Mouse (Mus musculus): ENCODE results near the gene Renbp. TPM values are rescaled to one million over a fixed set of nuclear protein-coding genes. Genes with fewer than 3 reads are reported as not detected.

The Renbp gene
- 1 to 10 TPM; 5.5 to 6.3 TPM for total RNA-seq (2021)
- long read RNA-seq, experiment 1, partial matches to known transcripts, result 0 of 5 reads
- long read RNA-seq, experiment 1, other reads (novel, unspliced or antisense), result 2 of 5 reads
- long read RNA-seq, experiment 2, transcript Renbp-202 (11 exons, 1,418 nt), result major isoform, 9 of 12 reads
- long read RNA-seq, experiment 2, partial matches to known transcripts, result 0 of 12 reads
- long read RNA-seq, experiment 2, other reads (novel, unspliced or antisense), result 3 of 12 reads

DNA sequence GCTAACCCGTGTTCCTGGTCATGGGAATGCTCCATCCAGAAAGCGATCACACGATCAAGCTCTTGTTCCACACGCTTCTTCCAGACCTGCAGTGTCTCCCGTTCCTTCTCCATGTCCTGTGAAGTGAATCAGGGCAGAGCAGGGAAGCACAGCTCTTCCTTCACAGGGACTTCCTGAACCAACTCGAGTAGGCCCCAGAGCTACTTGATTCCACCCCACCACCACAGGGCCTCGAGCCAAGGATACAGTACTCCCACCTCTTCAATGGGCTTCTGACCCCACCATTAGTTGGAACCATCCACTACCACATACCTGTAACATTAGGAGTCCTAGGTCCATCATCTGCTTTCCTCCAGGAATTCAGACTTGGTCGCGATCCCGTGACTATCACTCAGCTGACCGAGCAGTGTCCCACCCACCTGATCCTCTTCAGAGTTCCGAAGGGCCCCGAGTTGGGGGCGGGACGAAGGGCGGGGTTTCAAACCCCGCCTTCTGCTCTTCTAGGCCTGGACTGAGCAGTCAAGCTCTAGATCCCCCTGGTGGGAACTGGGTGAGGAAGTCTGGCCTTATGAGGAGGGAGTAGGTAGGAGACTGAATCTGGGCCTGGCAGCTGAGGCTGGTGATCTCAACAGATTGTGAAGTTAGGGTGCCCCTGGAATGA lies at the start of gene Renbp:
Renbp (minus strand) TSS at position 449 of the 661 bp plus-strand sequence.
- no peak for DNase-seq (ENCODE audit: low spot score in 2 of 2)

DNA sequence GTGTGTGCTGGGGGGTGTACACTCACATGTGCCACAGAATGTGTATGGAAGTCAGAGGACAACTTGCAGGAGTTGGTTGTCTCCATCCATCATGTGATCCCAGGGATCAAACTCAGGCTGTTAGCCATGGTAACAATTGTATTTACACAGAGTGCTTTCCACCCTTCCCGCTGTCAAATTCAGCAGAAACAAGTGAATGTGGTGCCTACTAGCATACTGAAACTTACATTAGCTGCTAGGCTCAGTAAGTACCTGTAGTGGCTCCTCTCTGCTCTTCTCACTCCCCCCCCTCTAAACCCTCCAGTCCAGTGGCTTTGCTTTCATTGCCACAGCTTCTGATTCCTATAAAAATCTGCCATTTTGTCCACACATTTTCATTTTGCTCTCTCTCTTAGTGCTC lies 47.1 kb upstream of the Renbp start:
- no peak for DNase-seq (ENCODE audit: low spot score in 2 of 2)

DNA sequence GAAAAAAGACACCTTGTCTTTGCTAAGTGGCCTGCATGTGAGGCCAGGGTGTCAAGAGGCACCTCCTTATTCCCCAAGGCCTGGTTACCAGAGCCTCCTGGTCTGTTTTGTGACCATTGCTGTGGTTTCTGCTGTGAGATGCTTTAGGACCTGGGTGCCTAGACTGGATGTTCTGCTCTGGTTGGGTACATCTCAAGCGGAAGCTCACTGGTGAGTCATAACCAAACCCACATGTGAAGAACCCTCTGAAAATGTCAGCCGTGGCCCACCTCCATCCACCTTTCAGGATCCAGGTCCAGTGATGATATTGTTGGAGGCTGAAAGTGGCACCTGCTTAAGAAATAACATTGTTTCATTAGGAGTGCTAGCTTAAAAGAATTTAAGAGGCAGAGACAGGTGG lies 45.6 kb upstream of the Renbp start:
- DNase-seq (ENCODE audit: low spot score in 2 of 2), result no peak

DNA sequence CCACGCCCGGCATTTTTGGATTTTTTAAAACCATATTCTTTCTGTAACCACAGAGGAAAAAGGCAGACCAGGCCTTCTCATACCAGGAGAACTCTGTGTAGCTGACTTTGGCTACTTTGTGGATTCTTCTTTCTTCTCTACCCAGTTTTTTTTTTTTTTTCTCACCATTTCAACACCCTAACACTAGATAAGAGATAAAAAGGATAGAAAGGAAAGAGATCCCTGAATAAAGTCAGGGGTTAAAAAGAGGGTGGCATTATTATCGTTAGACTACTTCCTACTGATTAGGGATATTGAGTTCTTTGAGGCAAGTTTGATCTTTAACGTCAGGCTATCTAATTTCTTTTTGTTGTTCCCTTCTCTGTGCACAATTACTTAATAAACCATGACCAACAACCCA lies 42.1 kb upstream of the Renbp start:
- no peak for DNase-seq (ENCODE audit: low spot score in 2 of 2)

DNA sequence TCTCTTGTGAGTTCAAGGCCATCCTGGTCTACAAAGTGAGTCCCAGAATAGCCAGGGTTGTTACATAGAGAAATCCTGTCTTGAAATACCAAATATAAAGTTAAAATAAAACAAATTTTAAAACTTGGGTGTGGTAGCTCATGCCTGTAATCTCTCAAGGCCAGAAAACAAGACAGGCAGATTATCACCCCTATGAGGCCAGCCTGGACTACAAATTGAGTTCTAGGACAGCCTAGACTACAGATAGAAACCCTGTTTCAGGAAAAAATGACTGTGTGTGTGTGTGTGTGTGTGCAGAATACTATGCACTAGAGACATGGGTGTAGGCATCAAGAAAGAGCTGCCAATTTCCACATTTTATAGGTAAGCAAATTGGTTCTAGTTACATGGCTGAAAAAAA lies 40.1 kb upstream of the Renbp start:
- DNase-seq (ENCODE audit: low spot score in 2 of 2), result no peak

DNA sequence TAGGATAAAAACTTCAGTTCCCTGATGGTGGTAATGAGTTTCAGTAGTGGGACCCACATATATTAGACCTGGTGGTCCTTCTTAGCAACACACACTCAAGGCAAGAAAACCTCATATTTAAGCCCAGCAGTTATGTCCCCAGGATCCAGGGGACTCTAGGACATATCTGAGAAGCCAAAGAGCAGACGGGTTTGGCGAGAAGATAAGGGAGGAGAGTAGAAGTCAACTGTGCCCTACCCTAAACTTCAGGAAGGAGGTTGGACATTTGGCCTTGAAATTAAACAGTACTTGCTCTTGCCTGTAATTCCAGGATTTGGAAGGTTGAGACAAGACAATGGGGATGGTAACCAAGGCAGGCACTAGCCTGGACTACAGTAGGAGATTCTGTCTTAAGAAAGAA lies 39.1 kb upstream of the Renbp start:
- DNase-seq (ENCODE audit: low spot score in 2 of 2), result no peak

DNA sequence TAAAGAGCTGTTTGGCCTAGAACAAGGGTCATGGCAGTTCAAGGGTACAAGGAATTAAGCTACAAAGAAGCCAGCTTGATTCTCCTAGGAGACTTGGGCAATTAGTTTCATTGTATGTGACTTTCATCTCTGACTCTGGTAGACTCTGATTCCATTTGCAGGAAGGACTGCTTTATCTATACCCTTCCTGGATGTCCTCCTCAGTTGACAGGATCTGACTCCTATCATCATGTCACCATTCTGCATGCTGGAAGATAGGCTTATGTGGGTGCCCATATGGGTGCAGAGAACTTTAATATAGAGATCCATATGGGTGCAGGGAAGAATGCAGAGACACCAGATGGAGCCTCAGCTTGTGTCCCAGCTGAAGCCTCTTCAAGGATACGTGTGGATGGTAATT lies 38.5 kb upstream of the Renbp start:
- no peak for DNase-seq (ENCODE audit: low spot score in 2 of 2)

DNA sequence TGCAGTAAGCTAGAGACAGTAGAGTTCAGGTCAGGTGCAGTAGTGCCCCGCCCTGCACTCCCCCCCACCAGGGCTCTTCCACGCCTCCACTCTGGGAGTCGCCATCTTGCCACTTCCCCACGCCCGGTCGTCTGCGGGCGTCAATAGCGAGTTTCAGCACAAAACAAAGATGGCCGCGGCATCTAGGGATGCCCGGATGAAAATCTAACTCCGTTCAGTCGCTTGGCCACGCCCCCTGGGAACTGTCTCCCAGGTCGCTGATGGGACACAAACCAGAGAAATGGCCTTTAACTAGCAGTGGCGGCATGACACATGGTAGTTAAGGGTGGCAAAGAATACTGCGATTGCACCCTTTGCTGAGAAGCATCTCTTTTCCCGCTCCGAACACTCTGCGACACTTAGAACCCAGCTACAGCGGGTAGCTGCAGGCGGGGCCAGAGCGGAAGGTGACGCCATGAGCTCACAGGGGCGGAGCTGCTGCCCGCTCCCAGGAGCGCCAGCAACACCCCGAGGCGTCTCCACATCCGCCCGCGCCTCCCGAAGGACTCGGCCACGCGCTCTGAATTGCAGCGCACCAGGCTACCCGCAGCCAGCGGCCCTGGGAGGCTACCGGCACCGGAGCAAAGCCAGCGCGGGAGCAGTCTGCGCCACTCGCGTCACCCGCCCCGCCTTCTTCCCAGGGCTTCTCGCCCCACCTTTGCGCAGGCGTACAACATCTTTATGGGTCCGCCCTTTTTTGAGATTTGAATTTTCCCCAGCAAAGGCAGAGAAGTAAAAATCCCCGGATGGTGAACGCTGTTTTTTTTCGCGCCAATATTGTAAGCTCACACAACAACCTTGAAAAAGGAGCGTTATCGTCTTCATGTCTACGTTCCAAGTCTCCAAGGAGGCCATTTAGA lies 36.8 kb upstream of the Renbp start:
- DNase-seq (ENCODE audit: low spot score in 2 of 2), result peak; percentile 90 to 91

DNA sequence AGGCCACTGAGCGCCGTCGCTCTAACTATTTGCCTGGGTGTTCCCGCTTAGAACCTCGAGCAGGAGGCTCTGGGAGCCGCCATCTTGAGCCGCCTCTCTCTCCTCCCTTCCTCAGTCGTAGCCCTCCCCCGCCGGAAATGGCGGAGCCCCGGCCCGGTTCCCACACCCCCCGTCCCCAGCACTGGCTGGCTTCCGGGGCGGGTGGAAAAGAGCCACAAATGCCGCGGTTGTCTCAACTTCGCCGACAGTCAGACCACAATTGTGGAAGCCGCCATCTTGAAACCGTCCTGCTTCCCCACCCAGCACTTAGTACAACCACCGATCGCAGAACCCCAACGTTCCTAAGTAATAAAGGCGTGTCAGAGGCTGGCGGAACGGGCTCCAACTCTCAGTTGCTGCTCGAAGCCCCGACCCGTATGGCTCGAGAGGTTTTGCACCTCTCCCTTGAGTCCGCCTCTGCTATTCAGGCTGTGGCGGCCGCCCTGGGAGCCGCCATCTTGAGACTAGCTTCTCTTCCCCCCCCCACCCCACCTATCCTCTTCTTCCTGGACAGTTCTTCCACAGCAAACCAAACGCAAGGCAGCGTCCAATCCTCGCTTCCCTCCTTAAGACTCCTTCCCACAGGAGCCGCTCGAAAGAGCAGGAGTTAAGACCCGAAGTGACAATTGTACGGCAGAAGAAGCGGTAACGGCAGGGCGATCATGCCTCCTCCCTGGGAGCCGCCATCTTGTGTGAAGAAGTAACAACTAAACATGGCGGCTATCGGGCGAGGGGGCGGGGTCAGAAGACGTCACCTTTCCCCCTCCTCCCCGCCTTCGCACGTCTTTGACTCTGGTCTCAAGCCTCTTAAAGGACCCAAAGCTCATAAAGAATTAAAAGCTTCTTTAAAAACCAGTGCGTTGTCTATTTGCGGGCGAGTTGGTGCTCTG lies 35.9 kb upstream of the Renbp start, which contains the start of gene Hcfc1:
Hcfc1 (minus strand) TSS at position 110 of the 929 bp plus-strand sequence.
- peak; percentile 81 to 92 for DNase-seq (ENCODE audit: low spot score in 2 of 2)

DNA sequence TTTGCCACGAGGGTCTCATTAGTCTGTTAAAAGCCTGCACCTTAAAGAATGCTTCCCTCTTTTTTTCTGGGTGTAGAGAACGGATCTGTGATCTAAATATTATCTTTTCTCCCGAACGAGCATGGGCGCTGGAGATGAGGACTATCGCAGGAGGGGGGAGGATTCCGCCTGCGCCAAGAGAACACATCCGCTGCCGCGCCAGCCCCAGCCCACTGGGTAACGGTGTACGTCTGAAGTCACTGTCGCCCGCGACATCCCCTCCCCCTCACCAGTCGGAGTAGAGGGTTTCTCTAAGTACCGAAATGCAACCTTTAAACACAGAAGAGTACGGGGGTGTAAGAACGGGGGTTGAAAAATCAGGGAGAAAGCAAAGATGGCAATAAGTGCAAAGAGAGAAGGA lies 34.7 kb upstream of the Renbp start:
- DNase-seq (ENCODE audit: low spot score in 2 of 2), result peak; percentile 42 to 71

DNA sequence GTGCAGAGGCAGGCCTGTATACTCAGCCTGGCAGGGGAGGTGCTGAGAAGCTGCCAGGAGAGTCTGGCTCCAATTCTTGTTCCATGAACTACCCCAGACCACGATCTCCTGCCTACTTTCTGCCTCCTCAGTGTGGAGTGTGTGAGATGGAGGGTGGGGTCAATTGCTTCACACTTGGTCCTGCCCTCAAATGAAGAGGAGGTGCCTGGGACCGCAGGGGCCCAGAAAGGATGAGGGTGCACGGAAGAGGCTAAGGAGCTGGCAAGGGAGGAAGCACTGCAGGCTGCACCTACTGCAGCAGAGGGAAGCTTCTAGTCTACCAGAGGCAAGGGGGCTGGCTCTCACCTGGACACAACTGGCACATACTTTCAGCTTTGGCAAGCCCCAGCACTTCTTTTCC lies 33.7 kb upstream of the Renbp start:
- no peak for DNase-seq (ENCODE audit: low spot score in 2 of 2)

DNA sequence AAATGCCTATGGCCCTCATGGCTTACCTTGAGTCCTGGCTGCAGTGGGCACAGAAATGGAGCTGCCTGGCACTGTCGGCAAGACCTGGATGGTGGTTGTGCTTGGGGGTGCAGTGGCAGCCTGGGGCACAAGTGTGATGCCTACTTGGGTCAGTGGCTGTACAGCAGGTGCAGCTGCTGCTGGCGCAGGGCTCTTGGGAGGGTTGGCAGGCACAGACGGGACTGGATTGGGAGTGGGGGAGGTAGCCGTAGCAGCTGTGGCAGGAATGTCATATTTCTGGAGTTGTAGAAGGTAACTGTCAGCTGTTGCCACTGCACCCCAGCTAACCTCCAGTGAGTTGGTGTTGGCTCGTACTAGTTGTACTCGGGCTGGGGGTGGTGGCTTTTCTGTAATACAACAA lies 24.3 kb upstream of the Renbp start:
- no peak for DNase-seq (ENCODE audit: low spot score in 2 of 2)

DNA sequence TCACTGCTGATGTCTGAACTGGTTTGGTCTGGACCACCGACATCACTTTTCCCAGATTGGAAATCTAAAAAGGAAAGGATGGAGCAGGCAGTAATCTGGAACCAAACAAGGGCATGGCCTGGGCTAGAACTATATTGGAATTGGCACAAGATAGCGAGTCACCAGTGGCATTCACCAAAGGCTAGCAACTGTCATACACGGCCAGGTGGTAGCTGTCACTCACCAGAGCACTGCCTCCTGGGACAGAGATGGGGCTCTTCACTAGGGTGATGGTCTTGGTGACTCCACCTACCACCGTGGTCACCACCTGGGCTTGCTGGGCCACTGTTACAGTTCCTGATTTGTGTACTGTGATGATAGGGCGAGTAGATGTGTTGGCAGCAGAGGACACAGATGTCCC lies 22.0 kb upstream of the Renbp start:
- DNase-seq (ENCODE audit: low spot score in 2 of 2), result no peak

DNA sequence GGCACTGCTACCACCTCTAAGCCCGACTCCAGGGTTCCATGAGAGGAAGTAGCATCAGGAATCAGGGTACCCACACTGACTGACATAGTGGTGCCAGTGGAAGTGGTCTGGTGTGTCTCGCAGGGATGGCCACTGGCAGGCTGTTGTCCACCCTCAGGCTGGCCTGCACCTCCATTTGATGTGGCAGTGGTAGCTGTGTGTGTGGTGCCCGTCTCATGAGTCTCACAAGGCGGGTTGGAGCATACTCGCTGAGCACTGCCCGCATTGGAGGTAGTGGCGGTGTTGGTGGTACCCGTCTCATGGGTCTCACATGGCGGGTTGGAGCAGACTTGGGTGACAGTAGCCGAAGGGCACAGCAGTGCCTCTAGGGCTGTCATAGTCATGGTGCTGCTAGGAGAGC lies 18.7 kb upstream of the Renbp start:
- no peak for DNase-seq (ENCODE audit: low spot score in 2 of 2)

DNA sequence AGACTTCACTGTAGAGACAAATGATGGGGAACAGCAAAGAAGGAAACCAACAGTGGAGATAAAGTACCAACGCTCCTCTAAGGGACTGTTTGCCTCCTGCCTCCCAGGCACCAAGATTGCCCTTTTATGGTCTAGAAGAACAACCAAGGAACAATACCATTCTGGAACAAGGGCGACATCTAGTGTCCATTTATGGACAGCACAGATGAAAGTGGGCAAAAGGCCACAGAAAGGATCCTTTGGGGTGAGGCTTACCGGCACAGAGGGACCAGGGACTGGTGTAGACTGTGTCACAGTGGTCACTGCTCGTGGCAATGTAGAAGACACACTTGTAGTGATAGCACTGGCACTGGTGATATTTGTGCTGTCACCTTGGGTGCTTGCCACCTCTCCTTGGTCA lies 18.0 kb upstream of the Renbp start:
- peak in 1 of 2 experiments; percentile 53 for DNase-seq (ENCODE audit: low spot score in 2 of 2)

DNA sequence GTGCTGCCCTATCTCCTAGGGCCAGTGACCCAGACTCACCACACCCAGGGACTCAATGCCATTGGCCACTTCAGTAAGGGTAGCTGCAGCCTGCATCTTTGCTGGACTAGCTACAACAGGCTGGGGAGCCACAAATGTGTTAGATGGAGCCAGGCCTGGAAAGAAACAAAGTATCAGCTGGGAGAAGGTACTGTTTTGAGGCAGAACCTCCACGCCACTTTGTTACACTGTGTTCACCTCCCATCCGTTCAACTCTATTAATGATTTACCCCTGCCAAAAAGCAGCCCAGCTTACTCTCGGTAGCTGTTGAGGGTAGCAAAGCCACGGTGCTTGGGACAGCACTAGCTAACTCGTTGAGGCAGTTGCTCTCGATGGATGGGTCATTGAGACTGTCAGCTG lies 16.2 kb upstream of the Renbp start:
- DNase-seq (ENCODE audit: low spot score in 2 of 2), result no peak

DNA sequence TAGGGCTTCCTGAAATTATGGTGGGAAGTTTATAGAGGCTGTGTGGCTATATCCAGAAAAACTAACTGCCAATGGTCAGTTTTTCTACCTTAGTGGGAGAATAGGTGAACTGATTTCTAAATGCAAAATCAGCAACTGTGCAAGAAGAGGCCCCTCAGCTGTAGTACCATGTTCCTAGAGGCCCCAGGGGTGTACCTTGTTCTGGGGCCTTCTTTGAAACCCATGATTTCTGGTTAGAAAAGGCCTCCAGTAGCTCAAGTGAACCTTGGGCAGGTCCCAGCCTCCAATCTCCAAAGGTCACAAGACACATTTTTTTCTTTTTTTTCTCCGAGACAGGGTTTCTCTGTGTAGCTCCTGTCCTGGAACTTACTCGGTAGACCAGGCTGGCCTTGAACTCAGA lies 11.6 kb upstream of the Renbp start:
- DNase-seq (ENCODE audit: low spot score in 2 of 2), result no peak

DNA sequence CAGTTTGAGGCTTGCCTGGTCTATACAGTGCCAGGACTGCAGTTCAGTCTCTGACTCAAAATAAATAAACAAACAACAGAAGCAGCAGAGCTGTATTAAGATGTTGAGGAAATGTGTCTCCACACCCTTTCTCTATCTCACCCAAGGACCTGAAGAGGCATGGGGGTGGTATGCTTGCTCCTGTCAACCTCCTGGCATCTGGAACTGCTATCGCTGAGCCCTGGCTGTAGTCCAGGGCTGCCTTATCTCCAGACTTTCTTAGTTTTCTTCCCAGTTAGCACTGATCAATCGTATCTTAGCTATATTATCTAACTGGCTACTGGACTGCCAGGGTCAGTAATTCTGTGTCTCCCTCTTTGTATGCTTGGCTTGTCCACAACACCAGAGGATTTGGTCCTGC lies 11.2 kb upstream of the Renbp start:
- DNase-seq (ENCODE audit: low spot score in 2 of 2), result no peak

DNA sequence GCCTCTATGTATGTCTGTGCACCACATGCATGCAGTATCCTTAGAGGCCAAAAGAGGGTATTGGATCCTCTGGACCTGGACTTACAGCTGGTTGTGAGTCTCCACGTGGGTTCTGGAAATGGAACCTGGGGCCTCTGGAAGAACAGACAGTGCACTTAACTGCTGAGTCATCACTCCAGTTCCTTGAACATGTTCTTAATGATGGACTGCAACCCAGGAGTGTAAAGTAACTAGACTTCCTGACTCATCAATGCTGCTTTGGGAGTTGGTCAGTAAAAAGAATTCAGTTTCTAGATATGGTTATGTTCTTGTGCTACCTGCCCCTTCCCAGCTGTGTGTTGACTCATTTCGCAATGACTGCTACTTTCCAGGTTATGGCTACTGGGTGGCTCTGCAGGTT lies 1.2 kb upstream of the Renbp start:
- no peak for DNase-seq (ENCODE audit: low spot score in 2 of 2)

DNA sequence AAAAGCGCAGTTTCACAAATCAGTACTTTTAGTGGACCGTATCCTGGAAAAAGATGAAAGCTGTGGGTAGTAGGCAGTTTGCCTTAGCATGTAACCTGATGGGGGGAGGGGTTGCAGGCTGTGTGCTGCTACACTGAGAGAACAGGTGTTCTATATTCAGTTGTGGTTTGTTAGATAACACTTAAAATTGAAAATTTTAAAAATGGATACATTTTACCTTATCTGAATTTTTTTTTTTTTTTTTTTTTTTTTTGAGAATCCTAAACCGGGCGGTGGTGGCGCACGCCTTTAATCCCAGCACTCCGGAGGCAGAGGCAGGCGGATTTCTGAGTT lies 8.1 kb downstream of the Renbp start:
- DNase-seq (ENCODE audit: low spot score in 2 of 2), result no peak
